In genomic region chr9:120591490-120591889, GRCm38 (mm10) we compare ENCODE assay signal across 8 mouse cellular contexts. TPM values are rescaled to one million over a fixed set of nuclear protein-coding genes. Genes with fewer than 3 reads are reported as not detected.
A peak's percentile ranks its signal among the peaks of the same experiment; 100 is the strongest.
DNase-seq lines count a peak whose midpoint lies in the region; ATAC-seq lines count a peak whose summit lies in the region.

No protein-coding gene starts in this region.

- H3K27ac ChIP-seq in heart, embryonic 12.5 days (ENCODE audit: poor library complexity, severe bottlenecking) = no peak overlapping the region

- peak; percentile 92 for DNase-seq in heart, adult 11 months
- peak; percentile 67 to 79 for DNase-seq in CD8-positive naive resting alpha-beta T cell, adult 2 months (ENCODE audit: low read depth in 2 of 2, low spot score in 2 of 2)
- peak; percentile 70 for DNase-seq in c-Kit-positive CD71-positive TER-119-positive erythroid progenitor cells, embryonic 14.5 days (ENCODE audit: low spot score)
- DNase-seq in gastrocnemius, adult 8-10 months (ENCODE audit: low spot score in 2 of 2) = peak; percentile 39 to 44
- DNase-seq in kidney, postnatal 4 days = peak; percentile 90 to 91
- peak; percentile 65 for DNase-seq in lung, postnatal 25 days (ENCODE audit: low spot score)
- DNase-seq in spleen, postnatal 10 days (ENCODE audit: low spot score in 2 of 2) = peak; percentile 69 to 83

- H3K9me3 ChIP-seq in heart, embryonic 12.5 days (replicated peaks) = no peaks in the 10 kb centered on the region

- no peaks in the 10 kb centered on the region for H3K27me3 ChIP-seq in heart, embryonic 12.5 days (replicated peaks)

- H3K4me3 ChIP-seq in heart, embryonic 12.5 days = no peak overlapping the region

- H3K36me3 ChIP-seq in heart, embryonic 12.5 days = no peaks in the 10 kb centered on the region

- H3K4me1 ChIP-seq in heart, embryonic 12.5 days (replicated peaks) = no peaks in the 10 kb centered on the region

- ATAC-seq in heart, embryonic 12.5 days (ENCODE audit: insufficient number of reproducible peaks, low FRiP score) = no peak

- no peak overlapping the region for H3K4me2 ChIP-seq in heart, embryonic 12.5 days

- no peak overlapping the region for H3K9ac ChIP-seq in heart, embryonic 12.5 days

- under 1% methylated on average over 9 of the region's 9 CpGs for WGBS in heart, embryonic 12.5 days

RNA-seq across cellular contexts. Expression of gene Rpl14, which starts 20.2 kb away (rescaled TPM):
- polyA plus RNA-seq in heart, embryonic 12.5 days (2016; fragmentation: Nextera tagmentation; extraction: Ambion mirVana) = 476 and 492 TPM in 2 replicates
- total RNA-seq in gastrocnemius, adult 8-10 months (2022) = 100 to 1,000 TPM; 270 to 356 (median 296) TPM

RNA-seq across cellular contexts. Expression of gene Entpd3, which starts 51.9 kb away (rescaled TPM):
- 0.14 and 0.37 TPM in 2 replicates for polyA plus RNA-seq in heart, embryonic 12.5 days (2016; fragmentation: Nextera tagmentation; extraction: Ambion mirVana)
- not detected for total RNA-seq in gastrocnemius, adult 8-10 months (2022)

Comparison
In these comparisons a context has a peak if more than half of its experiments do, and no peak if none do; other contexts are left out.
1. DNase-seq: peak in every context shown above with its lines; median percentile 92 in heart, adult 11 months; 90 in kidney, postnatal 4 days; 76 in spleen, postnatal 10 days; 73 in CD8-positive naive resting alpha-beta T cell, adult 2 months; 70 in c-Kit-positive CD71-positive TER-119-positive erythroid progenitor cells, embryonic 14.5 days; 65 in lung, postnatal 25 days; 42 in gastrocnemius, adult 8-10 months.